Mouse (Mus musculus) megakaryocyte, embryonic 14.5 days (primary cell): ENCODE results near the gene Rnaset2b.
"Not testable (repeated sequence)": the region's sequence is repeated elsewhere in the genome, so short reads cannot be mapped to it uniquely, and the experiment has no call there.

ENCODE experiments used
- FLI1 ChIP-seq: IDR thresholded peaks from 2 replicates; pipeline ENCODE4 v1.6.1; 2012; ENCODE audit warnings: low read length, inconsistent platforms, mixed read lengths
- GATA1 ChIP-seq: IDR thresholded peaks from 3 replicates; pipeline ENCODE4 v1.6.1; 2012; ENCODE audit warnings: mixed read lengths, low read length, inconsistent platforms, borderline replicate concordance

- not testable (repeated sequence) for TF ChIP-seq GATA1, FLI1
Observed at GRCm38 (mm10) chr17:6948769-6949228, 21.6 kb upstream of the Rnaset2b start.
